Mouse (Mus musculus): ENCODE data around the gene Ilf2.

DNA sequence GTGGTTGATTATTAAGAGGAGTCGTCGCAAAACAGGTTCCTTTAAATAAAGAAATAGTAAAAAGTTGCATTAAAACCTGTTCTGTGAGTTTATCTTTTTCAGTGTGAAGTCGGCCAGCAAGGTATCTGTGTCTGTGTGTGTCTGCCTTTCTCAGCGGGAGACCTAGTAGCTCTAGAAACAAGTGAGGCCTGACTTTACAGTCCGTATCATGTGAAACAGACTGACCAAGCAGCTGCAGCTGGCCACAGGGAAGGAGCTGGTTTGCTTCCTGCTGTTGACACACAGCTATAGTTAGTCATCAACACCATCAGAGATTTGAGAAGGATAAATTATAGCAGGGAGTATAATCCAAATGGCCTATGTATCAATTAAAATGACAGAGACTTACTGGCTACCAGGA lies 55.8 kb downstream of the Ilf2 start:
- TF ChIP-seq CTCF (IDR thresholded peaks at IDR 0.05; ENCODE audit: low read depth, low read length) (no peak), EP300 (IDR thresholded peaks at IDR 0.05; ENCODE audit: insufficient read depth, low read depth, low read length) (no peak)
